ENCODE assay signal across 25 mouse cellular contexts in the genomic region with DNA sequence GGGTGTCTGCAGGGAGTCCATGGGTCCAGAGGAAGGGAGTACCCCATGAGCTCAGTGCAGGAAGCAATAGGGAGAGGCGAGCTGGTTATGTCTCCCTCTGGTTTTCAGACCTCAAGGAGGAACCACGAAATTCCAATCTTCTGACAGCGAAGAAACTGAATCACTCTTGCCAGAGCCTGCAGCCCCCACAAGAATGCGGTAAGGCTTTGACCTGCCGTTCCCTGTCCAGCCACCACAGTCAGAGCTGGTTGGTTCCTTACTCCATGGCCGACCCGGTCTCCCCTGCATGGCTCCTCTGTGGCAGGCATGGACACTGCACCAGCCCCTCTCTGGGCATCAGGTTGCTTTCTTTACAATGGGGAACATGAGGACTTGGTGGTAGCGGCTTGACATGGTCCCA. TPM values are rescaled to one million over a fixed set of nuclear protein-coding genes. Genes with fewer than 3 reads are reported as not detected.
DNase-seq lines count a peak whose midpoint lies in the region; ATAC-seq and TF ChIP-seq lines count a peak whose summit lies in the region.
"Had no signal": no experiment of that assay in that cellular context is flagged by ENCODE, and none has a peak within 500 bp of the region (broad histone marks: within the 10 kb centered on the region; RNA-seq: fewer than 3 reads in every experiment).

No protein-coding gene starts in this region.

- no peak overlapping the region for H3K4me3 ChIP-seq in lung, postnatal 0 days (ENCODE audit: low read depth, low read length)
- H3K4me3 ChIP-seq: embryonic facial prominence, embryonic 12.5 days; liver, embryonic 13.5 days had no signal

- H3K27ac ChIP-seq in lung, postnatal 0 days (ENCODE audit: low read length), result no peak overlapping the region
- H3K27ac ChIP-seq: embryonic facial prominence, embryonic 12.5 days; liver, embryonic 13.5 days had no signal

- DNase-seq in heart, postnatal 4 days, result peak; percentile 44
- DNase-seq in heart, postnatal 25 days (ENCODE audit: low spot score), result no peak
- peak; percentile 44 for DNase-seq in lung, postnatal 0 days (ENCODE audit: low spot score)
- DNase-seq in lung, postnatal 25 days (ENCODE audit: low spot score), result no peak
- DNase-seq in NIH3T3 (ENCODE audit: low read depth), result peak; percentile 86
- DNase-seq in right cerebral cortex, postnatal 10 days (ENCODE audit: low spot score in 2 of 2), result no peak
- DNase-seq: adrenal gland, adult 8-10 months; cerebellum, adult 9-11 months; forebrain, postnatal 0 days; kidney, adult 18-20 months; liver, embryonic 13.5 days had no signal

- no peak overlapping the region for H3K4me2 ChIP-seq in lung, postnatal 0 days (replicated peaks; ENCODE audit: low read depth, low read length)
- H3K4me2 ChIP-seq: embryonic facial prominence, embryonic 12.5 days; liver, embryonic 13.5 days had no signal

- peaks cover 13% of the 10 kb centered on the region for H3K4me1 ChIP-seq in lung, postnatal 0 days (ENCODE audit: insufficient read depth, low read depth, low read length)

- H3K9ac ChIP-seq in lung, postnatal 0 days (replicated peaks; ENCODE audit: low read depth), result no peak overlapping the region
- H3K9ac ChIP-seq: embryonic facial prominence, embryonic 12.5 days; forebrain, postnatal 0 days; liver, embryonic 13.5 days had no signal

- ATAC-seq in lung, postnatal 0 days, result no peak
- ATAC-seq in megakaryocyte progenitor cell, adult 5-6 weeks (replicated peaks; ENCODE audit: poor library complexity), result no peak
- ATAC-seq: forebrain, postnatal 0 days had no signal

- no peak for TF ChIP-seq EP300 in lung, postnatal 0 days (IDR thresholded peaks at IDR 0.05)

- peaks cover 4% of the 10 kb centered on the region for H3K27me3 ChIP-seq in lung, postnatal 0 days (replicated peaks; ENCODE audit: insufficient read depth, low read length)

- intact Hi-C loops in heart, postnatal 25 days (cut with DNase I), result no loop called here

- peak; percentile 27; the same call in 1 of the 2 replicates for TF ChIP-seq CTCF in lung, postnatal 0 days (IDR thresholded peaks at IDR 0.05)

- no peaks in the 10 kb centered on the region for H3K36me3 ChIP-seq in lung, postnatal 0 days (ENCODE audit: insufficient read depth, low read length)
- H3K36me3 ChIP-seq: embryonic facial prominence, embryonic 12.5 days; liver, embryonic 13.5 days had no signal

- no peaks in the 10 kb centered on the region for H3K9me3 ChIP-seq in lung, postnatal 0 days (ENCODE audit: low read length)
- H3K9me3 ChIP-seq: embryonic facial prominence, embryonic 12.5 days; liver, embryonic 13.5 days had no signal

- WGBS in lung, postnatal 0 days, result 44% methylated on average over 8 of the region's 8 CpGs

RNA-seq across cellular contexts. Expression of a gene that starts 2.7 kb away (rescaled TPM):
- total RNA-seq in heart, postnatal 4 days (2021), result 10 to 100 TPM; 11.6 to 12.1 TPM
- 10 to 100 TPM in 1 of 2 experiments, 1 to 10 TPM in 1; 7.3 to 10.8 TPM for total RNA-seq in heart, postnatal 25 days (2021)
- 23.1 and 25.5 TPM in 2 replicates for polyA plus RNA-seq in lung, postnatal 0 days (2015; fragmentation: Nextera tagmentation; extraction: Ambion mirVana)
- 4.8 and 5.6 TPM in 2 replicates for total RNA-seq in megakaryocyte progenitor cell, adult 5-6 weeks (2015)
- 13.4 and 15.2 TPM in 2 replicates for total RNA-seq in megakaryocyte progenitor cell, adult 5-6 weeks (2017)
- total RNA-seq: CH12.LX had no signal

RNA-seq across cellular contexts. Expression of a gene that starts 39.5 kb away (rescaled TPM):
- not detected for total RNA-seq in heart, postnatal 4 days (2021)
- total RNA-seq in heart, postnatal 25 days (2021), result not detected
- polyA plus RNA-seq in lung, postnatal 0 days (2015; fragmentation: Nextera tagmentation; extraction: Ambion mirVana), result not detected in 2 replicates
- not detected in 2 replicates for total RNA-seq in megakaryocyte progenitor cell, adult 5-6 weeks (2015)
- total RNA-seq in megakaryocyte progenitor cell, adult 5-6 weeks (2017), result not detected in 2 replicates
- total RNA-seq: adrenal gland, adult 8-10 months; CH12.LX; forebrain, postnatal 0 days; gastrocnemius, adult 18-20 months; gastrocnemius, postnatal 4 days; layer of hippocampus, postnatal 14 days; megakaryocyte-erythroid progenitor cell, adult 5-6 weeks; MEL; midbrain, postnatal 0 days had no signal
- polyA plus RNA-seq: heart, embryonic 14.5 days; hindbrain, embryonic 11.5 days; large intestine, adult 2 months; limb, embryonic 11.5 days; lung, embryonic 16.5 days; midbrain, postnatal 0 days had no signal

RNA-seq across cellular contexts. Expression of a gene that starts 44.4 kb away (rescaled TPM):
- total RNA-seq in heart, postnatal 4 days (2021), result 10 to 100 TPM; 83.0 to 90.4 TPM
- total RNA-seq in heart, postnatal 25 days (2021), result 10 to 100 TPM; 15.6 to 18.6 TPM
- 18.2 and 19.8 TPM in 2 replicates for polyA plus RNA-seq in lung, postnatal 0 days (2015; fragmentation: Nextera tagmentation; extraction: Ambion mirVana)
- total RNA-seq in megakaryocyte progenitor cell, adult 5-6 weeks (2015), result 31.4 and 35.8 TPM in 2 replicates
- 8.1 and 10.2 TPM in 2 replicates for total RNA-seq in megakaryocyte progenitor cell, adult 5-6 weeks (2017)

Comparison
In these comparisons a context has a peak if more than half of its experiments do, and no peak if none do; other contexts are left out.
1. DNase-seq: peak in heart, postnatal 4 days (single experiment), lung, postnatal 0 days (single experiment) and NIH3T3 (single experiment); none in heart, postnatal 25 days (single experiment), lung, postnatal 25 days (single experiment) and right cerebral cortex, postnatal 10 days (0 of 2).